Mouse (Mus musculus) 3T3-L1 (cell line): ENCODE results near the gene Hoxc13.

ENCODE experiments used
- DNase-seq: peaks from one replicate; pipeline ENCODE4 v3.0.0-alpha.2; 2015; ENCODE audit warnings: low read depth, low spot score

Hoxc13 gene

GRCm38 (mm10) chr15:102963671-102964640 is 43.1 kb downstream of the Hoxc13 start:
- no peak for DNase-seq

- DNase-seq = no peak
Observed at GRCm38 (mm10) chr15:102965003-102965891, 44.3 kb downstream of the Hoxc13 start.

- DNase-seq = no peak
Observed at GRCm38 (mm10) chr15:102965892-102966775, 45.2 kb downstream of the Hoxc13 start.

GRCm38 (mm10) chr15:102966776-102967311 is 45.9 kb downstream of the Hoxc13 start, which contains the start of gene Hoxc10:
Hoxc10 (plus strand) TSS chr15:102966796.
- no peak for DNase-seq

- no peak for DNase-seq
Observed at GRCm38 (mm10) chr15:102967312-102967510, 46.3 kb downstream of the Hoxc13 start, which contains the start of gene Hoxc5. Hoxc5 (plus strand) TSS chr15:102967443.

GRCm38 (mm10) chr15:102967511-102968397 is 46.9 kb downstream of the Hoxc13 start:
- DNase-seq = no peak

- DNase-seq = no peak
Observed at GRCm38 (mm10) chr15:102969296-102969695, 48.4 kb downstream of the Hoxc13 start.

GRCm38 (mm10) chr15:102970740-102971139 is 49.8 kb downstream of the Hoxc13 start:
- DNase-seq = peak; percentile 85

- DNase-seq = no peak
Observed at GRCm38 (mm10) chr15:102972254-102972653, 51.4 kb downstream of the Hoxc13 start.

GRCm38 (mm10) chr15:102972753-102973152 is 51.9 kb downstream of the Hoxc13 start:
- no peak for DNase-seq

GRCm38 (mm10) chr15:102975034-102975433 is 54.1 kb downstream of the Hoxc13 start:
- DNase-seq = no peak

- DNase-seq = no peak
Observed at GRCm38 (mm10) chr15:102975688-102976111, 54.8 kb downstream of the Hoxc13 start.

GRCm38 (mm10) chr15:102976171-102976570 is 55.3 kb downstream of the Hoxc13 start, which contains the start of gene Hoxc9:
Hoxc9 (plus strand) TSS chr15:102976439.
- no peak for DNase-seq

GRCm38 (mm10) chr15:102976631-102977422 is 55.9 kb downstream of the Hoxc13 start:
- no peak for DNase-seq

GRCm38 (mm10) chr15:102977423-102977974 is 56.6 kb downstream of the Hoxc13 start:
- no peak for DNase-seq
